Mouse (Mus musculus): ENCODE data around the gene 5830473C10Rik. TPM values are rescaled to one million over a fixed set of nuclear protein-coding genes. Genes with fewer than 3 reads are reported as not detected.
A peak's percentile ranks its signal among the peaks of the same experiment; 100 is the strongest.

The 5830473C10Rik gene
- polyA plus RNA-seq, 1 experiment from 2014 or later, result 0.28 TPM

- no peak overlapping the region for H3K4me3 ChIP-seq (replicated peaks)
- no peaks in the 10 kb centered on the region for H3K27me3 ChIP-seq
- WGBS (ENCODE audit: insufficient replicate concordance), result 66% methylated on average over 18 of the region's 18 CpGs
- no peak overlapping the region for H3K9ac ChIP-seq
- H3K36me3 ChIP-seq, result no peaks in the 10 kb centered on the region
- no peak overlapping the region for H3K4me2 ChIP-seq
- ATAC-seq (ENCODE audit: low read depth), result no peak
- H3K9me3 ChIP-seq (replicated peaks), result no peaks in the 10 kb centered on the region
- no peaks in the 10 kb centered on the region for H3K4me1 ChIP-seq (replicated peaks)
- no peak for DNase-seq
- no peak overlapping the region for H3K27ac ChIP-seq
These were observed 64.0 kb downstream of the 5830473C10Rik start for GRCm38 (mm10) chr5:90624708-90625425.

- no peak overlapping the region for H3K27ac ChIP-seq
- ATAC-seq (ENCODE audit: low read depth) (no peak), DNase-seq (no peak)
These were observed 66.5 kb downstream of the 5830473C10Rik start for GRCm38 (mm10) chr5:90627423-90627822.

GRCm38 (mm10) chr5:90628011-90628410, 67.1 kb downstream of the 5830473C10Rik start:
- H3K27ac ChIP-seq, result no peak overlapping the region
- H3K9ac ChIP-seq, result no peak overlapping the region
- WGBS (ENCODE audit: insufficient replicate concordance), result 81% methylated on average over 3 of the region's 3 CpGs
- no peak overlapping the region for H3K4me2 ChIP-seq
- no peaks in the 10 kb centered on the region for H3K4me1 ChIP-seq (replicated peaks)
- H3K9me3 ChIP-seq (replicated peaks), result no peaks in the 10 kb centered on the region
- no peaks in the 10 kb centered on the region for H3K27me3 ChIP-seq
- H3K36me3 ChIP-seq, result no peaks in the 10 kb centered on the region
- no peak overlapping the region for H3K4me3 ChIP-seq (replicated peaks)
- ATAC-seq (ENCODE audit: low read depth) (no peak), DNase-seq (no peak)

More at GRCm38 (mm10) chr5:90627423-90627822, 66.5 kb downstream of the 5830473C10Rik start:
- 71% methylated on average over 4 of the region's 4 CpGs for WGBS (ENCODE audit: insufficient replicate concordance)
- H3K36me3 ChIP-seq, result no peaks in the 10 kb centered on the region
- H3K27me3 ChIP-seq, result no peaks in the 10 kb centered on the region
- H3K9ac ChIP-seq, result no peak overlapping the region
- H3K4me1 ChIP-seq (replicated peaks), result no peaks in the 10 kb centered on the region
- H3K4me2 ChIP-seq, result no peak overlapping the region
- H3K4me3 ChIP-seq (replicated peaks), result no peak overlapping the region
- no peaks in the 10 kb centered on the region for H3K9me3 ChIP-seq (replicated peaks)

GRCm38 (mm10) chr5:90628530-90628929, 67.6 kb downstream of the 5830473C10Rik start:
- Histone ChIP-seq H3K27me3 (no peaks in the 10 kb centered on the region), H3K4me1 (replicated peaks) (no peaks in the 10 kb centered on the region), H3K36me3 (no peaks in the 10 kb centered on the region), H3K4me3 (replicated peaks) (no peak overlapping the region), H3K4me2 (no peak overlapping the region), H3K9me3 (replicated peaks) (no peaks in the 10 kb centered on the region), H3K9ac (no peak overlapping the region), H3K27ac (no peak overlapping the region)
- DNase-seq, result no peak
- ATAC-seq (ENCODE audit: low read depth), result no peak
- WGBS (ENCODE audit: insufficient replicate concordance), result 53% methylated on average over 1 of the region's 1 CpGs

DNA sequence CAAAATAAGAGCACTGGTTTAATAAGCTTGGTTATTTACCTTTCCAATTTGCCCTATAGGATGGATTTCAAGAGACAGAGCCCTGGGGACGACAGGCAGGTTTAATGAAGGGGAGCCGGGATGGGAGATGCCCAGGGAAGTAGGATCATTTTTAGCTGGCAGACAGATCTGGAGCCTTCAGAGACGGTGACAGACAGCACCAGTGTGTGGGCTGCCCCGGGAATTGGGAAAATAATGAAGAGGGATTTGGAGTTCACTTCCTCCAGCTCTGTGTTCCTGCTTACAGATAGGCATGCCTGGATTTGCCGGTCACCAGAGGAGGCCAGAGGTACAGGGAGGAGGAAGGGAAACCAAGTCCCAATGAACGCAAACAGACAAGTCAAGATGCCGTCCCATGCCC, 74.0 kb downstream of the 5830473C10Rik start:
- Histone ChIP-seq H3K4me1 (replicated peaks) (no peaks in the 10 kb centered on the region), H3K4me2 (no peak overlapping the region), H3K27me3 (no peaks in the 10 kb centered on the region), H3K9ac (no peak overlapping the region), H3K9me3 (replicated peaks) (no peaks in the 10 kb centered on the region), H3K4me3 (replicated peaks) (no peak overlapping the region), H3K27ac (no peak overlapping the region), H3K36me3 (no peaks in the 10 kb centered on the region)
- ATAC-seq (ENCODE audit: low read depth) (no peak), DNase-seq (no peak)
- 65% methylated on average over 7 of the region's 7 CpGs for WGBS (ENCODE audit: insufficient replicate concordance)

DNA sequence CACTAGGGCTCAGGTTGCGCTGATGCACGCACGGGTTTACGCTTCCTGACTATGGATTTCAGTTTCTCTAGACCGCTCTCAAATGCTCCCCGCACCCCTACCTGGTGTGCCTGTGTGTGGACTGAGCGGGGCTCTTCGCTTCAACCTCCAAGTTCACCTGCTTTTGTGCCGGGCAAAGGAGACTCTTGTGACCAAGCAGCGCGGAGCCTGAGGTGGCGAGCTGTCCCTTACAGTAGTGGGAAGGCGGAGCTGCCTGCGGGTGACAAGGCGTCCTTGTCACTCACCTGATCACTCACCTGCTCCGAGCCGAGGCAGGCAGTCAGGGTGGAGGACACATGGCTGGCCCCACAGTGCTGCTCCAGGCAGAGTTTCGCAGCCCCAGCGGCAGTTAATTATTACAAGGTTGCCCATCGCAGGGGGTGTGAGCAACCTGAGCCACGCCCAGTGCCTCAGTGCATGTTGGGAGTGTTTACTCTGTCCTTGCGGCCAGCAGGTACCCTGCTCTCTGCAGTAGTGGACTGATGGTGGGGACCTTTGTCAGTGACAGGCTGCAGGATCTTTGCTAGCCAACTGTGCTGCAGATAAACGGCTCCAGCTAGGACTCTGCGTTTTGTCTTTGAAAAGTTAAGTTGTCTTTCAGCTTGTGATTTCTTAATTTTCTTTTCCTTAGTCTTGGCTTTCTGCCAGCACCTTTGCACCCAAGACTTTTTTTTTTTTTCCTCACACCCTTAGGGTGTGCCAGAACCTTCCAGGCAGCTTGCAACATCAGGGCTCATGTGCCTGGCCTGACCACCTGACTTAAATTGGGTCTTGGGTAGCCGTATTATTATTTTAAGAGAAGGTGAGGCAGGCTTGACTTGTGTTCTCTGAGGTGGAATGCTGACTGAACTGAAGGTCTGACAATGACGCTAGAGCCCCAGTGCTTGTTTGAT, 79.6 kb downstream of the 5830473C10Rik start, which contains the start of gene Rassf6:
Gene Rassf6, minus strand, starts transcription at position 372 of the 932 bp plus-strand sequence.
- ATAC-seq (ENCODE audit: low read depth) (peak; percentile 92), DNase-seq (peak; percentile 23)
- Histone ChIP-seq H3K4me3 (replicated peaks) (peak within 1 kb of the TSS; percentile 51), H3K9me3 (replicated peaks) (no peaks in the 10 kb centered on the region), H3K9ac (peak within 1 kb of the TSS; percentile 51), H3K27me3 (no peaks in the 10 kb centered on the region), H3K4me2 (peak within 1 kb of the TSS; percentile 63), H3K27ac (peak within 1 kb of the TSS; percentile 50), H3K36me3 (no peaks in the 10 kb centered on the region), H3K4me1 (replicated peaks) (peaks cover 5% of the 10 kb centered on the region)
- 11% methylated on average over 26 of the region's 26 CpGs for WGBS (ENCODE audit: insufficient replicate concordance)

DNA sequence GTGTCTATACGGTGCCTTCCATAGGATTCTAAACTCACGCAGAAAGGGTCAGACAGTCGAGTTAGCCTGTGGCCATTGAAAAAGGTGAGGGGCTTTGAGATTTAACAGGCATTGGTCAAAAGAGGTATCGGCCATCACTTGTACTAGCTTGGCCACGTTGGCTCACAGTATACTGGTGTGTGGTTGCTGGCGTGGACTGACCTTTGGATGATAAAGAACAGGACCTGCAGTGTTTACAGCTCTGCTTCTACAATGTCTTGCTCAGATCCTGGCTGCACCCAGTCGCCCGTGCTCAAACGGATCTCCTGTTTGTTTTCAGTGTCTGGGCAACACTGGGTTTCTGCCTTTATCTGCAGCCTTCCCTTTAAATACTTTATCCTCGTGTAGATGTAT, 80.3 kb downstream of the 5830473C10Rik start:
- H3K27ac ChIP-seq, result peak overlapping the region; percentile 47
- no peaks in the 10 kb centered on the region for H3K36me3 ChIP-seq
- no peak for DNase-seq
- no peak overlapping the region for H3K9ac ChIP-seq
- peak; percentile 56; the same call in 1 of the 2 replicates for ATAC-seq (ENCODE audit: low read depth)
- H3K4me2 ChIP-seq, result peak overlapping the region; percentile 63
- no peak overlapping the region for H3K4me3 ChIP-seq (replicated peaks)
- peaks cover 5% of the 10 kb centered on the region for H3K4me1 ChIP-seq (replicated peaks)
- WGBS (ENCODE audit: insufficient replicate concordance), result 59% methylated on average over 10 of the region's 10 CpGs
- no peaks in the 10 kb centered on the region for H3K9me3 ChIP-seq (replicated peaks)
- H3K27me3 ChIP-seq, result no peaks in the 10 kb centered on the region

- H3K27ac ChIP-seq, result no peak overlapping the region
- ATAC-seq (ENCODE audit: low read depth), result no peak
- H3K4me1 ChIP-seq (replicated peaks), result peaks cover 1% of the 10 kb centered on the region
These were observed 84.7 kb downstream of the 5830473C10Rik start for GRCm38 (mm10) chr5:90645579-90645978.

DNA sequence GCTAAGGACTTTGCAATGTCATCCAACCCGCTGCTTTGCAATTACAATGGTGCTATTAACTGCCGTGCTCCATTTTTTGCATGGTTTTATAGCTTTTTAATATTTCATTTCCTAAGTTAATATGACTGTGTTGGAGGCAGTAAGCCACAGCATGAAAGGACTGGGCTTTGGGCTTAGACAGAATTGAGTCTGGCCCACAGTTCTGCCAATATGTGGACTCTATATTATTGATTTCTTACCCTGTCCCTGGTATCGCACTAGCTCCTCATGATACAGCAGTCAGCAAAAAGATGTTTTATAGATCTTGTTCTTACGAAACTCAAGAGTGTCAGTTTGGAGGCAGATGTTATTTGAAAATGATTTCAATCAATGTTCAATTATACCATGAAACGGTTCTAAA, 85.5 kb downstream of the 5830473C10Rik start:
- WGBS (ENCODE audit: insufficient replicate concordance), result 67% methylated on average over 5 of the region's 5 CpGs
- Histone ChIP-seq H3K36me3 (no peaks in the 10 kb centered on the region), H3K4me3 (replicated peaks) (no peak overlapping the region), H3K9me3 (replicated peaks) (no peaks in the 10 kb centered on the region), H3K4me2 (no peak overlapping the region), H3K4me1 (replicated peaks) (no peaks in the 10 kb centered on the region), H3K9ac (no peak overlapping the region), H3K27me3 (no peaks in the 10 kb centered on the region), H3K27ac (no peak overlapping the region)
- no peak for ATAC-seq (ENCODE audit: low read depth)
- DNase-seq, result no peak

More at GRCm38 (mm10) chr5:90645579-90645978, 84.7 kb downstream of the 5830473C10Rik start:
- no peak overlapping the region for H3K9ac ChIP-seq
- 65% methylated on average over 3 of the region's 3 CpGs for WGBS (ENCODE audit: insufficient replicate concordance)
- no peak for DNase-seq
- H3K4me3 ChIP-seq (replicated peaks), result no peak overlapping the region
- H3K36me3 ChIP-seq, result no peaks in the 10 kb centered on the region
- H3K9me3 ChIP-seq (replicated peaks), result no peaks in the 10 kb centered on the region
- no peak overlapping the region for H3K4me2 ChIP-seq
- H3K27me3 ChIP-seq, result no peaks in the 10 kb centered on the region
